Mouse (Mus musculus): ENCODE data around the gene Ntrk2.

Gene Ntrk2

GRCm38 (mm10) chr13:58840731-58841359, 34.5 kb downstream of the Ntrk2 start:
- ATAC-seq (ENCODE audit: low TSS enrichment) = peak; percentile 61; the same call in 1 of the 2 replicates

- peak; percentile 39; the same call in 1 of the 2 replicates for ATAC-seq (ENCODE audit: low TSS enrichment)
Measured at GRCm38 (mm10) chr13:58843826-58844225, 37.5 kb downstream of the Ntrk2 start.

- no peak for ATAC-seq (ENCODE audit: low TSS enrichment)
Measured at GRCm38 (mm10) chr13:58848578-58848977, 42.2 kb downstream of the Ntrk2 start.

GRCm38 (mm10) chr13:58853685-58854084, 47.3 kb downstream of the Ntrk2 start:
- ATAC-seq (ENCODE audit: low TSS enrichment) = 0 out of 2 replicates have a peak, but pooled peaks have one; percentile 25

- peak; percentile 92 for ATAC-seq (ENCODE audit: low TSS enrichment)
Measured at GRCm38 (mm10) chr13:58866239-58866638, 59.9 kb downstream of the Ntrk2 start.

GRCm38 (mm10) chr13:58866776-58867435, 60.5 kb downstream of the Ntrk2 start:
- no peak for ATAC-seq (ENCODE audit: low TSS enrichment)

- ATAC-seq (ENCODE audit: low TSS enrichment) = peak; percentile 66
Measured at GRCm38 (mm10) chr13:58882468-58882867, 76.1 kb downstream of the Ntrk2 start.

- no peak for ATAC-seq (ENCODE audit: low TSS enrichment)
Measured at GRCm38 (mm10) chr13:58882916-58883315, 76.5 kb downstream of the Ntrk2 start.

GRCm38 (mm10) chr13:58886108-58886507, 79.7 kb downstream of the Ntrk2 start:
- ATAC-seq (ENCODE audit: low TSS enrichment) = peak; percentile 80

- ATAC-seq (ENCODE audit: low TSS enrichment) = peak; percentile 36; the same call in 1 of the 2 replicates
Measured at GRCm38 (mm10) chr13:58896254-58896910, 90.0 kb downstream of the Ntrk2 start.

GRCm38 (mm10) chr13:58899337-58899736, 93.0 kb downstream of the Ntrk2 start:
- peak; percentile 18; the same call in 1 of the 2 replicates for ATAC-seq (ENCODE audit: low TSS enrichment)

- no peak for ATAC-seq (ENCODE audit: low TSS enrichment)
Measured at GRCm38 (mm10) chr13:58902313-58902712, 95.9 kb downstream of the Ntrk2 start.

- ATAC-seq (ENCODE audit: low TSS enrichment) = peak; percentile 42
Measured at GRCm38 (mm10) chr13:58904742-58905735, 98.7 kb downstream of the Ntrk2 start.

GRCm38 (mm10) chr13:58911936-58912335, 105.6 kb downstream of the Ntrk2 start:
- ATAC-seq (ENCODE audit: low TSS enrichment) = no peak

- ATAC-seq (ENCODE audit: low TSS enrichment) = 0 out of 2 replicates have a peak, but pooled peaks have one; percentile 10
Measured at GRCm38 (mm10) chr13:58912559-58912958, 106.2 kb downstream of the Ntrk2 start.

GRCm38 (mm10) chr13:58914061-58914814, 107.9 kb downstream of the Ntrk2 start:
- ATAC-seq (ENCODE audit: low TSS enrichment) = no peak

- ATAC-seq (ENCODE audit: low TSS enrichment) = no peak
Measured at GRCm38 (mm10) chr13:58916348-58916747, 110.0 kb downstream of the Ntrk2 start.

GRCm38 (mm10) chr13:58920241-58920640, 113.9 kb downstream of the Ntrk2 start:
- ATAC-seq (ENCODE audit: low TSS enrichment) = no peak

GRCm38 (mm10) chr13:58921255-58921654, 114.9 kb downstream of the Ntrk2 start:
- no peak for ATAC-seq (ENCODE audit: low TSS enrichment)

- ATAC-seq (ENCODE audit: low TSS enrichment) = no peak
Measured at GRCm38 (mm10) chr13:58921705-58922104, 115.3 kb downstream of the Ntrk2 start.

GRCm38 (mm10) chr13:58922174-58922573, 115.8 kb downstream of the Ntrk2 start:
- peak; percentile 29; the same call in 1 of the 2 replicates for ATAC-seq (ENCODE audit: low TSS enrichment)

All from frontal cortex, adult (tissue).